Mouse (Mus musculus) T-helper 1 cell (primary cell): Measurements from ENCODE around the gene Gm28372.
"Not testable (repeated sequence)": the region's sequence is repeated elsewhere in the genome, so short reads cannot be mapped to it uniquely, and the experiment has no call there.

ENCODE experiments used
- in situ Hi-C: fragments of 300-600 bp; cut with MboI, MseI; formaldehyde crosslinking; loops from one replicate; pipeline ENCODE4 v1.15.1; 2025; ENCODE audit warnings: high pct_unique_total_duplicates

Gene Gm28372

DNA sequence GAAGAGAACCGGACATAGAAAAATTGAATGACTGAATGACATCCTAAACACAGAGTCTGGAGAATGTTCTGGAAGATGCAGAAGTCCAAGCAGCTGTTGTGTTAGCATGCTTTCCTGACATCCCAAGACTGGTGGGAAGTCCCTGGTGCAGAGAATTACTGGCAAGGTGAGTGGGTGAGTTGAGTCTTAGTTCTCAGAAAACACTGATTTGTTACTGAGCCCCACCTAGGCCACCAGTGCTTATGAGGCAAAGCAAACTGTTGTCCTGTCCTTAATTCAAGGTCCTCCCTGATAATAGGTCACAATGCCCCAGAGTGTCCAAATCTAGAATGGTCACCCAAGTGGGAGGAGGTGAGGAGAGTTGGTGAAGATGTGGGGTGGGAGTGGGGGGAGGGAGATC lies at the start of gene Gm28372, which contains the start of gene 1700020A23Rik:
Gene Gm28372, plus strand, starts transcription at position 301 of the 400 bp plus-strand sequence.
Gene 1700020A23Rik, plus strand, starts transcription at position 321 of the 400 bp plus-strand sequence.
- in situ Hi-C loops, result no loop called here

DNA sequence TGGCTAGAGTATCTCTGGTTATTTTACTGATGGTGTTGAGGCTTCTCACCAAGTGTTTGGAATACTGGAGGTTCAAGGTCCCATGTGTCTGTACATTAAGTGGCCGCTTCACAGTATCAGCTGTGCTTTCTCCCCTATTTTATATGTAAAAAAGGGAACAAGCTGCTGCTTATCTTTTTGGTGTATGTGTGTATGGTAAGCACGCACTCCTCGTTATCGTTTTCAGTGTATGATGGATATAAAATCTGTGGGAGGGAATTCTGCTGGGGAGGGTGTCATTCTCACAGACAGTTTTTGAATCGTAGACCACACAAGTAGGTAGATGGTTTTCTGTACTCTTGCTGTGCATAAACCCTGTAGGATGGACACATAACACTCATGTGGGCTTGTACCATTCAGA lies 47.5 kb upstream of the Gm28372 start:
- in situ Hi-C loops, result no loop called here

- in situ Hi-C loops, result no loop called here
Measured at GRCm38 (mm10) chr2:130358852-130359251, 46.2 kb upstream of the Gm28372 start.

- in situ Hi-C loops, result no loop called here
Measured at GRCm38 (mm10) chr2:130362511-130363026, 42.5 kb upstream of the Gm28372 start.

GRCm38 (mm10) chr2:130365211-130366094 lies 39.6 kb upstream of the Gm28372 start:
- in situ Hi-C loops, result no loop called here

GRCm38 (mm10) chr2:130367386-130367785 lies 37.7 kb upstream of the Gm28372 start:
- in situ Hi-C loops, result no loop called here

GRCm38 (mm10) chr2:130373026-130373425 lies 32.0 kb upstream of the Gm28372 start:
- in situ Hi-C loops, result not testable (repeated sequence)

DNA sequence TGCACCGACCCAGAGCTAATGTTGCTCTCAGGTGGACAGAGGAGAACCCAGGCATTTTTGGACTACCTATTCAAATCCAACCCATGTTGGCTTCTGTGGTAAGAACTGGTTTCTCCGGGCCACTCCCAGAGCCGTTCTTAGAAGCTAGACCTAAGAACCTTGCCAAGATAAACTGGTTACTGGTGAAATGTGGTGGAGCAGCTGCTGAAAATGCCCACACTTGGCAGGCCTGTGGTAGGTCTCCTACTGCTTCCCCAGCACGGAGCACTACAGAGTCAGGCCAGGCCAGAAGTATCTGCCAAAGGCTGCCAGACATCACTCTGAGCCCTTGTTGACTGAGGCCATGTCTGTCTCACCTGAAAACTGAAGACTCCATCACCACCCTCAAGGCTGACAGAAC lies 30.1 kb upstream of the Gm28372 start:
- in situ Hi-C loops, result no loop called here

DNA sequence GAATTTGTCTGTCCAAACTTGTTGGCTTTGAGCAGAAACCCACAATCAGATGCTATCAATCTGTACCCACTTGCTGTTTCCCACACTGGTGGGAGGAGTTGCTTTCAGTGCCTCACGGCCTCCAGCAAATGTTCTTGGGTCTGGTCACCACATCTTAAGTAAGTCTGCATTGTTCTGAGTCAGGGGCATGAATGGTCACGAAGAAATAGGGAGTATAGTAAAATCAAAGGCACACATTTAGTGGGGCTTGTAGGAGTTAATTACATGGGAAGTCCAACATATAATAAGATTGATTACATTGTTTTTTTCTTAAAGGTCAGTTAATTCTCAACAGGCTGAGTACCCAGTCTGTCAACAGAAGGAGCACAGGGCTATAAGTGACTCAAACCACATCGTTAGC lies 21.8 kb upstream of the Gm28372 start:
- in situ Hi-C loops, result no loop called here

DNA sequence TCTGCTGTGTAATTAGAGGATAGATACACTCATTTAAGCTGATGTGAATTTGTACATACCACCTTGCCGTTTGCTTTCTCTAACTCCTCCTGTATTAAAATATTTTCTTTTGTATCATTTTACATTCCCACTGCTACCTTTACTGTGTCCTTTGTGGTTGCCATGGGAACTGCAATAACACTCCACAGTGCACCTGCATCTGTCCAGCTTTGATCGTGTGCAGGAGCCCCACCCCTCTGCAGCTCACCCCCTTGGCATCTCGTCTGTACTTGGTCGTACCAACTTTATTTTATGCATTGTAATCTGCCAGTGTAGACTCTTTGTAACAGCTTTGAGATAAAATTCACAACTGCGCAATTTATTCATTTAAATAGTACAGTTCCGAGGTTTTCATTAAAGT lies 21.1 kb upstream of the Gm28372 start:
- in situ Hi-C loops, result no loop called here

GRCm38 (mm10) chr2:130386212-130386611 lies 18.8 kb upstream of the Gm28372 start:
- in situ Hi-C loops, result no loop called here

- in situ Hi-C loops, result no loop called here
Measured at GRCm38 (mm10) chr2:130388796-130389195, 16.2 kb upstream of the Gm28372 start.

GRCm38 (mm10) chr2:130390993-130391625 lies 13.9 kb upstream of the Gm28372 start:
- in situ Hi-C loops, result no loop called here

GRCm38 (mm10) chr2:130392836-130393235 lies 12.2 kb upstream of the Gm28372 start:
- in situ Hi-C loops, result no loop called here

- in situ Hi-C loops, result no loop called here
Measured at GRCm38 (mm10) chr2:130395696-130396095, 9.3 kb upstream of the Gm28372 start.

DNA sequence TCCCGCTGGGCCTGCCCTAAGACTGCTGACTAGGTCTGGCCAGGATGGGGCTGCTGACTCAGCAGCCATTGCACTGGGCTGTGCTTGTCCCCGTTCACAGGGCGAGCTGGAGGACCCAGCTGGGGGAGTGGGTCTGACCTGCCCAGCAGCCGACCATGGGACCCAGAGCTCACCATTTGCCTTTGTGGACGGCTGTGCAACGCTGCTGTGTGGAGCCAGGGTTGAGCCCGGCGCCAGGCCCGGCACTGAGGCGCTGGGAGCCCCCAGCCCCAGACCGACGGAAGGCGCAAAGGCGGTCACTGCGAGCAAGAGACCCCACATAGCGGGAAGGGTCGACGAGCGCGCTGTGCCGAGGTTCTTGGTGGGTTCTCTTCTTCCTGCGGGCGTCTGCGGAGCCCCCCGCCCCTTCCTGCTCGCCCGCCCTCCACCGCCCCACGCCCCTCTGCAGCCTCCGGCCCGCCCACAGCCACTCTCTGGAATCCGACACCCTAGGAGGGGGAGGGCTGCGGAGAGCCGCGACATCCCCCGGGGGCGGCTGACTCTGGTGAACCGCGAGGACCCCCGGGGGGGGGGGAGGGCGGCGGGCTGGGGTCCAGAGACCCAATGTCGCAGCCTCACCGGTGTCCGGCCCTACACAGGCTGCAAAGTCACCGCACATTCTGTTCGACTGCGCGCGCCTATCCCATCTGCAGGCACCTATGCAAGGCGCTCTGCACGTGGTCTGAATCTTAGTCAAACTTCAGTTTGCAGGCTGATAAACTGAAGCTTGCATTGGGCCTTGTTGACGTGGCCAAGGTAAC lies 7.7 kb upstream of the Gm28372 start, which contains the start of gene Cpxm1:
Gene Cpxm1, minus strand, starts transcription at position 389 of the 800 bp plus-strand sequence.
- in situ Hi-C loops, result no loop called here

DNA sequence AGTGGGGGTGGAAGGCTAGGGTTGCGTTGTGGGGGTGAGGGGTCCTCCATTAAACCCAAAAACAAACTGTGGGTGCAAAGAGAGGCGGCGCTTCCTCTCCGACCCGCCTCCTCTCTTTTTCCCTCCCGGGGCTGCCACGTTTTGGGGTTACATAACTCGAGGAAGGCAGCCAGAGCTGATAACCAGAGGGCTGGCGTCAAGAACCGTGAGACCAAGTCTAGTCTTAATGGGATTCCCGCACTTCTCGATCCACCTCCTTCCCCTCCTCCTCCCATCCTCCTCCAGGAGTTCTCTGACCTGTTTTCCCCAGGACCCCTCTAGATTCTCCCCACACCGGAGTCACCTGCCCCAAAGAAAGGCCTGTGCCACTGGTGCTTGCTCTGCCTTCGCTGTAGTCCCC lies 6.9 kb upstream of the Gm28372 start:
- in situ Hi-C loops, result no loop called here

GRCm38 (mm10) chr2:130400046-130400445 lies 5.0 kb upstream of the Gm28372 start:
- in situ Hi-C loops, result no loop called here

- in situ Hi-C loops, result no loop called here
Measured at GRCm38 (mm10) chr2:130401891-130402290, 3.1 kb upstream of the Gm28372 start.

DNA sequence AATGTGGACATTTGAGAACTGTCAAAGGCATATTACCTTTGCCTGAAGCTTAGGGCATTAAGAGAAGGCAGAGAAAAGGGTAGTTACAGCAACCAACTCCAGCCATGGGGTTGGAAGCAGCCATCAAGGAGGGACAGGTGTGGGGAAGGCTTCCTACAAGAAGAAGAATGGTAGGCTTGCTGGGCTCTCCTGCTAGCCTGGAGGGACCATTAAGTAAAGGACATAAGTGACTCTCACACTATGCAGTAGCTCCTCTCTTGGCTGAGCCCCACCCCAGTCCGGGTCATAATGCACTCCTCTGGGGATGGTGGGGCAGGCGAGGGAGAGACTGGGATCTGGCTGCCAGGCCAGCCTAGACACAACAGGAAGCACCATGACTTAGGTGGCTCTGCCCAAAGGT lies 1.1 kb downstream of the Gm28372 start, which contains the start of gene Tmem239:
Gene Tmem239, plus strand, starts transcription at position 301 of the 400 bp plus-strand sequence.
- in situ Hi-C loops, result no loop called here

GRCm38 (mm10) chr2:130408194-130408593 lies 3.2 kb downstream of the Gm28372 start:
- in situ Hi-C loops, result no loop called here
